Comparison of ENCODE assay signal across 24 mouse cellular contexts in the genomic region with DNA sequence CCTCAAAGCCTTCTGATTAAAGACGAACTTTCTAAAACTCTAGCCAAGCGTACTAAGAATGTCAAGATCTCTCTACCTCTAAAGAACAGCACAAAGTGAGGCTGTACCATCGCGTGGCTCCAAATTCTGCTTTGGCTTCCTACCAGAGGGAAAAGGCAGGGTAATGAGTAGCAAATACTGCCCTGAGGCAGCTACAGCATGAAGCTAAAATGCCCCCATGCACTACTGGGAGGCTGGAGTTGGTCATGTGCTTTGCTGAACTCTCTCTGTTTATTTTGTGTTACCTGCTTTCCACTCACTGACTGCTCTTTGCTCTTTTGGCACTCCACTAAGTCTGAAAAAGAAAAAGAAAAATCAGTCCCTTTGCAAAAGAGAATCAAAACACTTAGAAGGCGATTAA.
A peak's percentile ranks its signal among the peaks of the same experiment; 100 is the strongest.
DNase-seq lines count a peak whose midpoint lies in the region; ATAC-seq and TF ChIP-seq lines count a peak whose summit lies in the region.
"Had no signal": no experiment of that assay in that cellular context is flagged by ENCODE, and none has a peak within 500 bp of the region (broad histone marks: within the 10 kb centered on the region; RNA-seq: fewer than 3 reads in every experiment).

No protein-coding gene starts in this region.

- H3K36me3 ChIP-seq in kidney, embryonic 15.5 days = no peaks in the 10 kb centered on the region
- H3K36me3 ChIP-seq in kidney, postnatal 0 days (ENCODE audit: insufficient read depth, low read length) = no peaks in the 10 kb centered on the region
- no peaks in the 10 kb centered on the region for H3K36me3 ChIP-seq in liver, embryonic 14.5 days (replicated peaks; ENCODE audit: control insufficient read depth, insufficient read depth, low read depth)
- no peaks in the 10 kb centered on the region for H3K36me3 ChIP-seq in forebrain, embryonic 14.5 days (ENCODE audit: control insufficient read depth, insufficient read depth, low read length)
- H3K36me3 ChIP-seq: embryonic facial prominence, embryonic 12.5 days; forebrain, embryonic 15.5 days; heart, embryonic 12.5 days had no signal

- no peaks in the 10 kb centered on the region for H3K4me1 ChIP-seq in kidney, embryonic 15.5 days
- no peaks in the 10 kb centered on the region for H3K4me1 ChIP-seq in kidney, postnatal 0 days (replicated peaks; ENCODE audit: insufficient read depth, low read length)
- no peaks in the 10 kb centered on the region; a peak in 1 of 4 replicates for H3K4me1 ChIP-seq in liver, embryonic 14.5 days (replicated peaks; ENCODE audit: control insufficient read depth in 2 of 2, insufficient read depth in 2 of 2, low read length in 1 of 2)
- H3K4me1 ChIP-seq in forebrain, embryonic 14.5 days (ENCODE audit: control insufficient read depth, insufficient read depth, low read length) = no peaks in the 10 kb centered on the region
- H3K4me1 ChIP-seq: embryonic facial prominence, embryonic 12.5 days; forebrain, embryonic 15.5 days had no signal

- ATAC-seq in kidney, embryonic 15.5 days (replicated peaks; ENCODE audit: low FRiP score) = no peak
- ATAC-seq in Patski = peak; percentile 21
- peak; percentile 66 for ATAC-seq in kidney, postnatal 0 days (replicated peaks; ENCODE audit: low FRiP score, low read depth)
- 0 out of 2 replicates have a peak, but pooled peaks have one; percentile 43 for ATAC-seq in liver, embryonic 14.5 days (ENCODE audit: insufficient read depth)
- no peak for ATAC-seq in forebrain, embryonic 14.5 days
- ATAC-seq: forebrain, embryonic 15.5 days had no signal

- H3K9me3 ChIP-seq in kidney, embryonic 15.5 days (replicated peaks) = no peaks in the 10 kb centered on the region
- no peaks in the 10 kb centered on the region for H3K9me3 ChIP-seq in kidney, postnatal 0 days (replicated peaks; ENCODE audit: low read length)
- no peaks in the 10 kb centered on the region for H3K9me3 ChIP-seq in liver, embryonic 14.5 days (ENCODE audit: control insufficient read depth, low read length)
- no peaks in the 10 kb centered on the region for H3K9me3 ChIP-seq in forebrain, embryonic 14.5 days (replicated peaks; ENCODE audit: control insufficient read depth, low read length)
- H3K9me3 ChIP-seq: embryonic facial prominence, embryonic 12.5 days; forebrain, embryonic 15.5 days; heart, embryonic 12.5 days had no signal

- no peak overlapping the region for H3K9ac ChIP-seq in kidney, embryonic 15.5 days
- no peak overlapping the region for H3K9ac ChIP-seq in kidney, postnatal 0 days (ENCODE audit: low read depth, low read length)
- no peak overlapping the region for H3K9ac ChIP-seq in liver, embryonic 14.5 days (replicated peaks)
- no peak overlapping the region for H3K9ac ChIP-seq in forebrain, embryonic 14.5 days (ENCODE audit: low read length)
- H3K9ac ChIP-seq: embryonic facial prominence, embryonic 12.5 days; forebrain, embryonic 15.5 days; heart, embryonic 12.5 days; hindbrain, embryonic 14.5 days had no signal

- TF ChIP-seq EP300 in liver, embryonic 14.5 days (IDR thresholded peaks at IDR 0.05; ENCODE audit: low read depth) = no peak

- in situ Hi-C loops in Patski (cut with MboI; ENCODE audit: low pct_unique_long_range_greater_than_20kb) = no loop called here

- TF ChIP-seq CTCF in Patski (IDR thresholded peaks at IDR 0.05) = no peak
- TF ChIP-seq CTCF in kidney, postnatal 0 days (IDR thresholded peaks at IDR 0.05; ENCODE audit: low read depth) = no peak
- TF ChIP-seq CTCF in liver, embryonic 14.5 days (IDR thresholded peaks at IDR 0.05; ENCODE audit: low read depth) = no peak

- 81% methylated on average over 5 of the region's 5 CpGs for WGBS in kidney, embryonic 15.5 days
- 64% methylated on average over 5 of the region's 5 CpGs for WGBS in kidney, postnatal 0 days
- 56% methylated on average over 5 of the region's 5 CpGs for WGBS in liver, embryonic 14.5 days (ENCODE audit: insufficient replicate concordance)
- WGBS in forebrain, embryonic 14.5 days = 69% methylated on average over 5 of the region's 5 CpGs

- H3K4me2 ChIP-seq in kidney, embryonic 15.5 days = no peak overlapping the region
- H3K4me2 ChIP-seq in kidney, postnatal 0 days (ENCODE audit: low read length) = no peak overlapping the region
- no peak overlapping the region for H3K4me2 ChIP-seq in liver, embryonic 14.5 days (ENCODE audit: low read depth)
- H3K4me2 ChIP-seq in forebrain, embryonic 14.5 days (ENCODE audit: low read length) = no peak overlapping the region
- H3K4me2 ChIP-seq: embryonic facial prominence, embryonic 12.5 days; forebrain, embryonic 15.5 days; heart, embryonic 12.5 days; hindbrain, embryonic 14.5 days; midbrain, embryonic 11.5 days had no signal

- peak; percentile 93 for DNase-seq in kidney, adult 11 months
- no peak for DNase-seq in Patski (ENCODE audit: low read depth, low spot score)
- no peak for DNase-seq in kidney, postnatal 0 days (ENCODE audit: low spot score)
- DNase-seq in liver, embryonic 14.5 days (ENCODE audit: low read depth in 3 of 3, low spot score in 3 of 3) = no peak
- DNase-seq in forebrain, embryonic 14.5 days (ENCODE audit: low spot score) = no peak
- no peak for DNase-seq in cerebellum, adult 11-12 months
- DNase-seq in thymus, postnatal 36 days = no peak
- DNase-seq: cerebellum, adult 9-11 months; gastrocnemius, postnatal 14 days; left cerebral cortex, postnatal 4 days; lung, adult 2 months; retina, postnatal 1 day; right cerebral cortex, postnatal 4 days; thymus, adult 2 months had no signal

- POLR2A ChIA-PET in Patski (lab: Charles Lee) = no interaction called here

- H3K27ac ChIP-seq in kidney, embryonic 15.5 days = no peak overlapping the region
- H3K27ac ChIP-seq in kidney, postnatal 0 days = no peak overlapping the region
- no peak overlapping the region for H3K27ac ChIP-seq in liver, embryonic 14.5 days
- H3K27ac ChIP-seq in forebrain, embryonic 14.5 days (ENCODE audit: low read depth, low read length) = no peak overlapping the region
- H3K27ac ChIP-seq: embryonic facial prominence, embryonic 12.5 days; forebrain, embryonic 15.5 days; hindbrain, embryonic 14.5 days; left cerebral cortex, adult 2 months; macrophage had no signal

- H3K4me3 ChIP-seq in kidney, embryonic 15.5 days (replicated peaks) = no peak overlapping the region
- no peak overlapping the region for H3K4me3 ChIP-seq in kidney, postnatal 0 days (replicated peaks; ENCODE audit: low read depth, low read length)
- H3K4me3 ChIP-seq in liver, embryonic 14.5 days (ENCODE audit: insufficient read depth in 1 of 2, low read depth in 2 of 2, low read length in 2 of 2) = no peak overlapping the region
- H3K4me3 ChIP-seq in forebrain, embryonic 14.5 days (ENCODE audit: low read depth, low read length) = no peak overlapping the region
- H3K4me3 ChIP-seq: embryonic facial prominence, embryonic 12.5 days; erythroblast, embryonic 14.5 days; forebrain, embryonic 15.5 days; heart, embryonic 12.5 days; left cerebral cortex, adult 2 months had no signal

- CTCF ChIA-PET in Patski (lab: Charles Lee) = interaction anchor here (2.7 kb wide), 1 partner anchor 8 kb away, joined by 8 read pairs; no protein-coding TSS in a partner anchor

- H3K27me3 ChIP-seq in kidney, embryonic 15.5 days = no peaks in the 10 kb centered on the region
- H3K27me3 ChIP-seq in Patski = no peaks in the 10 kb centered on the region
- no peaks in the 10 kb centered on the region for H3K27me3 ChIP-seq in kidney, postnatal 0 days (ENCODE audit: insufficient read depth, low read length)
- H3K27me3 ChIP-seq in liver, embryonic 14.5 days (ENCODE audit: control insufficient read depth, insufficient read depth, low read length) = no peaks in the 10 kb centered on the region
- no peaks in the 10 kb centered on the region for H3K27me3 ChIP-seq in forebrain, embryonic 14.5 days (replicated peaks; ENCODE audit: control insufficient read depth, insufficient read depth, low read length)
- H3K27me3 ChIP-seq: CH12.LX; embryonic facial prominence, embryonic 12.5 days; forebrain, embryonic 15.5 days; heart, embryonic 12.5 days had no signal

Comparison
In these comparisons a context has a peak if more than half of its experiments do, and no peak if none do; other contexts are left out.
1. ATAC-seq: peak in Patski (single experiment), kidney, postnatal 0 days (single experiment) and liver, embryonic 14.5 days (single experiment); none in kidney, embryonic 15.5 days (single experiment) and forebrain, embryonic 14.5 days (single experiment).